Mouse (Mus musculus): ENCODE results near the gene Lrrc34.

DNA sequence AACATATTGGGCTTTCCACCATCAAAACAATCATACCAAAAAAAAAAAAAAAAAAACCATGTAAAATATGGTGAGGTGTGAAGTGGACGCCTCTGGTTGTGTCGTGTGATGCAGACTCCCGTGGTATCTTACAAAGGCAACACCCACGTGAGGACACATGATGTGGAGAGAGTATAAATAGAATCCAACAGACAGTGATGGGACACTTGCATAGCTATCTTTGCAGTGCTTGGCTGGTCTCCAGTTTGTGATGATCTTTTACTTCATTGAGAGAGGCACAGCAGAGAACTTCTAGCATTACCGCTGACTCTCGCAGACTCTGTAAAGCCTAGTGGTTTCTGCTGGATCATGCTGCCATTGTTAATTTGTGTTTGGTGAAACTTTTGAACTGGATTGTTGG, 58.8 kb downstream of the Lrrc34 start:
- TF ChIP-seq CTCF (IDR thresholded peaks at IDR 0.05; ENCODE audit: low read depth): no peak
- TF ChIP-seq EP300 (optimal IDR thresholded peaks at IDR 0.05): no peak
